Mouse (Mus musculus) retina, postnatal 7 days (tissue): Measurements from ENCODE around the gene Agpat3.
A peak's percentile ranks its signal among the peaks of the same experiment; 100 is the strongest.

ENCODE experiments used
- DNase-seq: peaks from one replicate; pipeline ENCODE4 v3.0.0-alpha.2; 2012; ENCODE audit warnings: low read depth, low spot score

Gene Agpat3

DNA sequence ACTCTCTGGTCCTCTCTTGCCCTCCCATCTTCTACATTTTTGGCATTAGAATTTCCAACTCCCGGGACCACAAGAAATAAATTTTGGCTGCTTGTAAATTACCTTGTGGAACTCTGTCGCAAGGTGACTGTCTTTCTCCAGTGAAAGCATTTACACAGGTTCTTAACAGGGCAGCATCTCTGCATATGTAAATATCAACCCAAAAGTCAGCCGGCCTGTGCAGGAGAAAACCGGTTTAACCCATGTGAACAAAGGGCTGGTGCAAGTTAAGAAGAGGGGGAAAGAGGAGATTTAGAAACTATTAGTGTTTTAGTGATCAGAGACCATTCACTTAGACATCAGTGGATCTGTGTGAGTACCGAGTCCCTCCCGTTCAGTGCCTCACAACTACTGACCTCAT lies 92.6 kb downstream of the Agpat3 start:
- no peak for DNase-seq

DNA sequence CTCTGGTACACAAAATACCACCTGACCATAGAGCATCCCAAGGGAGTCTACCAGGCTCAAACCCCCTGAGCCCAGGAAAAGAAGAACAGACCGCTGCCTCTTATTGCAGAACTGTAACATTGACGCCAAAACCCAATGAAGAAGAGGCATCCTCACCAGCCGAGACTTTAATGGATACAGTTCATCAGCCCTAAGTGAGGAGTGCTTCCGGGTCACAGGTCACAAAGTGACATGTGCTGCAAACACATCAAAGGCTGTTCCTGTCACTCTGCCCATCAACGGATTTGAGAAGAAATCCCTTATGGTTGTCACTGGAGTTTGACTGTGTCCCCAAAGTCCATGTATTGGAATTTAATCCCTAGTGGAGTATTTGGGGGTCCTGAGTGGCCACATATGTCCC lies 93.1 kb downstream of the Agpat3 start:
- DNase-seq, result no peak

DNA sequence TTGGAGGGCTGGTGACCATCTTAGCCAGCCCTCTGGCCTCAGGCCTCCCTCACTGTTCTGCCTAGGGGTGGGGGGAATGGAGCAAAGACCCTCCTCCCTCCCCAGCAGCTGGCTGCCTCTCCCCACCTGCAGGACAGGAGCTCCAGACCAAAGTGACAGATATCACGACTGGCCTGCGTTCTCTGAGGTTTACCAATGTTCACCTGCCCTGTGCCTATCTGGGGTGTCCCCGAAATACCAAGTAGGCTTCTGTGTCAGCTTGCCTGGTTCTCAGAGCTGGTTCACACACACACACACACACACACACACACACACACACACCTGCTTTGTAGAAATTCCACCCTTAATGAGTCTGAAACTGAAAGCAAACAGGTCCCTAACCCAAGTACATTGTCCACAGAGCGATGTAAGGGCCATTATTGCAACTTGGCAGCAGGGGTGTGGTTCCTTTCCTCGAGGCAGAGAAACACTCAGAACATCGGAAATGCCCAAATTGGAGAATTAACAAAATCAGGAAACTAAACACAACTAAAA lies 94.1 kb downstream of the Agpat3 start:
- no peak for DNase-seq

GRCm38 (mm10) chr10:78255646-78256059 lies 96.6 kb downstream of the Agpat3 start:
- no peak for DNase-seq

GRCm38 (mm10) chr10:78247206-78247605 lies 105.1 kb downstream of the Agpat3 start:
- DNase-seq, result no peak

DNA sequence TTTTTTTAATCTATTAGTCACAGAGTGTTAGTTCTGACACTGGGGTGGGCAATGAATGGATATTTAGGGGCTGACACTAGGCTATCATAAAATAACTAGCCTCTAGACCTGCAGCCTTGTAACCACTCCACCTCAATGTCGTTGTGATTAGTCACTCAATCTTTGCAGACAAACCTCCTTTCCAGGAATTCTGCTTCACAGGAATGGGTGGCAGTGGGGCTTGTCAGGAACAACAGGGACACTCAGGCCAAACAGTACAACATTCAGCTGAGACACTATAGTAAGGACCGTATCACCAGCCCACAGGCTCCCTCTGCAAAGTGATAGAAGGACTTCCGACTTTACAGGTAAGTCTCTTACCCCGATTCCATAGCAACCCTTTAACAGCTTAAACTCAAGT lies 105.6 kb downstream of the Agpat3 start:
- no peak for DNase-seq

GRCm38 (mm10) chr10:78245225-78245547 lies 107.1 kb downstream of the Agpat3 start:
- DNase-seq, result no peak

DNA sequence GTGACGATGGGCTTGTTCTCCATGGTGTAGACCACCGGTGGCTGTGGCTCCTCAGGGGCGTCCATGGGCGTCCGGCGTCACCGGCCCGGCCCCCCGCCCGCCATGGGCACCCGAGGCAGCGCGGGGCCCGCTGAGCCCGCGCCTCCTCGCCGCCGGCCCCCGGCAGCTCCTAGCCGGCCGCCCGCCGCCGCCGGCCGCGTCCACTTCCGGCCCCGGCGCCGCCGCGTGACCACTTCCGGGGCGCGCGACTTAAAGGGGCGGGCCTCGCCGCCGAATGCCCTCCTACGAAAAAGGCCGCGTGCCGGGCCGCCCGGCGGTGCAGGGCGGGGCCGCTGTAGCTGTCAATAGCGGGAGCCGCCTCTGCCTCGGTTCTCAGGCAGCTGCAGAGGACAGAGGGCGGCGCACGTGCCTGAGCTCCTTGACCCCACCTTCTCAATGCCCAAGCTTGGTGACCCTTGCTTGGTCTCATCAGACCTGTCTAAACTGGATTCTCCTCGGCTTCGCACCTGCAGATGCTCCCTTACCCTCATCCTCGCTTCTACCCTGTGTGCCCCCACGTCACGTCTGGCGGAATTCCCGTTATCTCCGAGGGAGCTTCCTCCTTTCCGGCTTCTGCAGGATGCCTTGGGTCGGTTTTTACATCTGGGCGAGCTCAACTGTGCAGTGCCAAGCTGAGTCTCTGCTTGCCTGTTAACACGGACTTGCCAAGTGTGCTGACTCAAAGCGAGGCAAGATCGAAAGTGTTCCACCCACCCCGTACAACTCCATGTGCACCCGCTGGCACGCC lies 107.7 kb downstream of the Agpat3 start, which contains the start of gene Trappc10:
TSS of gene Trappc10 (minus strand) at position 204 of the 787 bp plus-strand sequence.
- peak; percentile 81 for DNase-seq

GRCm38 (mm10) chr10:78244058-78244437 lies 108.2 kb downstream of the Agpat3 start:
- DNase-seq, result no peak

GRCm38 (mm10) chr10:78238926-78239325 lies 113.4 kb downstream of the Agpat3 start:
- DNase-seq, result no peak

GRCm38 (mm10) chr10:78238297-78238696 lies 114.0 kb downstream of the Agpat3 start:
- DNase-seq, result no peak

- DNase-seq, result no peak
Observed at GRCm38 (mm10) chr10:78237809-78238208, 114.5 kb downstream of the Agpat3 start.

DNA sequence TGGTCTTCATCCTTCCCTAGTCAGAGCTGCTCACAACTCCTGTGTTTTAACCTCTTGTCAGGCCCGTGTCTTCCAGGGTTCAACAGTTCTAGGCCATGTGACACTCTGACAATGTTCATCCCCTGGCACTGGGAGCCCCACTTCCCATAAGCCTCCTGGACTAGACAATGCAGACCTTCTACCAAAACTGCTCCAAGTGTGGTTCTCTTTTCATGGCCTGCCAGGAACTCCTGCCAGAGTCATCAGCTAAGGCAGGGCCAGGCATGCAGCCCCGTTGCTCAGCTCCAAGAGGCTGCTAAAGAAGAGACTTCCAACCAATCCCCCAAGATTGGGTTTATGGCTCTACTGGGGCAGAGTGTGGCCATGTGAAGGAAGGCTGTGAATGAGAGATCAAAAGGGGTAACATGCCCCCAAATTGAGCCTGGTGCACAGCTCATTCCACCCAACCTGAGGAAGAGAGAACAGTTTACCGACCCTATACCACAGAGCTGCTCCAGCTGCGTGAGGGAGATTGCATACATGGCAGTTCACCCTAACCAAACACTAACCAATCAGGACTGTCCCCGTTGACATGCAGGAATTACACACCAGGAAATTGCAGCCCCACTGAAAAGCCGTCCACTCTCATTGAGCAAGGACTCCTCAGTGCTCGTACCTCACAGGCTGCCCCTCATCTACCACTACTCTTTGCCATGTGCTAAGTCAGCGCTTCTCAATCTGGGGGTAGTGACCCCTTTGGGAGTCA lies 115.2 kb downstream of the Agpat3 start:
- no peak for DNase-seq

DNA sequence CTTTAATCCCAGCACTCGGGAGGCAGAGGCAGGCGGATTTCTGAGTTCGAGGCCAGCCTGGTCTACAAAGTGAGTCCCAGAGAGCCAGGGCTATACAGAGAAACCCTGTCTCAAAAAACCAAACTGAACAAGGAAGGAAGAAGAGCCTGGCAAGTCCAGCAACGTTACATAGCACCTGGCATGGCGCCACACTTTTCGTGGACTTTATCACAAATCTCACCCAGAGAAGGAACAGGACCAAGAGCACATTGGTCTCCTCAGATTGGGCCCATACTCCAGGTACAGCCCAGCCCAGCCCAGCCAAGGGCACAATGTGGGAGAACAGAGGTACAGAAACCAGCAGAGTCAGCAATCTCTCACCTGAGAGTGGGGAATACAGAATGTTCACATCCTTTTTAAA lies 118.5 kb downstream of the Agpat3 start:
- no peak for DNase-seq

DNA sequence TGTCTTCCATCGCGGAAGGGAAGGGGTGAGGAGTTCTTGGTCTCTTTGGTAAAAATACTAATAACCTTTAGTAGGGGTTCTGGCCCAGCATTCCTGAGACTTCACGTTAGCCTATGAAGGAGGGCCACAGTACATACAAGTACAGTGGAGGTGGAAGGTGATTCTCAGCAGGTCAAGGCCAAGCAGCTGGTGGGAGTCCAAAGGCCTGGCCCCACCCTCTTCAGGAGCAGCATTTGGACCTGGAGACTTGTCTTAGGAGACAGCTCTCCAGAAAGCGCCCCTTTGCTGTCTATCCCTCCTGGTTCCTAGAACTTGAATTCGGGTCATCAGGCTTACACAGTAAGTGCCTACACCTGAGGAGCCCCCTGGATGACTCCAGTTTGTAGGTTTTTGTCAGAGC lies 119.1 kb downstream of the Agpat3 start:
- no peak for DNase-seq

DNA sequence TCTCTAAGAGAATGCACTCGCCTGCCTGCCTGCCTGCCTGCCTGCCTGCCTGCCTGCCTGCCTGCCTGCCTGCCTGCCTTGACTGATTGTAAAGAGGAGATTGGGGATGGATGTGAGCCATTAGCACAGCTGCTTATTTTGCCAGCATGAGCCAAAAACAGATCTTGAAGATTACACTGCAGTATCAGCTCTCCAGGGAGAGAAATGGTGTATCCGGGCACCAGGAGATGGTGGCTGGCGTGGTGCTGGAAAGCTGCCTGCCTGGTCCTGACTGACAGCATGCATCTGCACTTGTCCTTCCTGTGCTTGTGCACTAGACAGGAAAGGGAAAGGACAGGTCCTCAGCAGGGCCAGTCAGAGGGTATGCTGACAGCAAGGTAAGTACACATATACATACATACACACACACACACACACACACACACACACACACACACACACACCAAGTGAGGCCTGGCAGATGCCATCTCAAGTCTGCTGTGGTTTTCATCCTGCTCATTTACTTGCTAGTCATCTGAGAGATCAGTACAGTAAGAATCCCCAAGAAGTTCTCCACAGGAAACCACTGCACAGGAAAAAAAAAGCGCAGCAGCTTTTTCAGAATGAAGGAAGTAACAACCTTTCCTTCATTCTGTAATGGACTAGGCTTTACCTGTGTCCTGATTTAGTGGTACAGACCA lies 119.8 kb downstream of the Agpat3 start:
- no peak for DNase-seq

DNA sequence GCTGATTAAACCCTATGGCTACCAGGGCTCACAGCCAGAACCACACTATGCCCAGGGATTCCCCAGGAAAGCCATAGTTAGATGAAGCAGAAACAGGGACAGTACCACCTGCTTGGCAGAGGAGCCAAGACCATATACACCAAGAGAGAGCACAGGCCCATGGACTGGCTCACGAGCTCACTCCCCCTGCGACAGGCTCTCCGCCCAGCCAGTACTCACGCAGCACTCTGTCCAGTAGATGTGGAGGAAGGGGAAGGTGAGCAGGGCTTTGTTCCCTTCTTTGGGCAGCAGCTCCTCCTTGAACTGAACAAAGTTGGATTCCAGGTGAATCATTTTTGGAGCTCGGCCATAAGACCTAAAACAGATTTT lies 123.7 kb downstream of the Agpat3 start:
- no peak for DNase-seq

DNA sequence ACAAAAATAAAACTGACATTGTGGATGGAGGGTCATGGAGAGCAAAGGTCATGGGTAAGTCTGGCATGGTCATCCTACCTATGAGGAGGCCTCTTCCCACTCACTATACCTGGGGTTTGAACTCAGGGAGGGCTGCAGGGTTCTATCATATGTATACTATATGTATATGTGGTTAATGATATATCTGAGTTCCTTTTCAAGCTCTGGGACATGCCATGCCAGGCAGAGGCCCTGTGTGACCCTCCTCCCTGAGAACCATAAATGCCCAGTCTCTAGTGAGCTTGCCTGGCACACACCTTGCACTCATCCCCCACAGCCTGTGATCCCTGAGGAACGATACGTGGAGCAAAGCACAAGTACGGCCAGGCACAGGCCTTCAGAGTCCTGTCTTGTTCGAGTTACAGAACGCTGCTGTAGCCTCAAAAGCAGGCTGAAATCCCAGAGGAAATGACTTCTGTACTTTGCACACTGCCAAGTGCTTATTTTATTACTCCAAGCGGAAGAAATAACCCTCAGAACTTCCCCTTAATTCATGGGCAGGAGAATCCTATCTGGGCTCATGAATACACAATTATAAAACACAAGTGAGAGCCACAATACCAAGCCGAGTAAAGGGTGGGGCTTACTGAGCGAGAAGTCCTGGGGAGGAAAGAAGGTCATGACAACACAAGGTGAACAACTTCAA lies 124.3 kb downstream of the Agpat3 start:
- no peak for DNase-seq

GRCm38 (mm10) chr10:78224136-78224535 lies 128.2 kb downstream of the Agpat3 start:
- no peak for DNase-seq

- DNase-seq, result no peak
Observed at GRCm38 (mm10) chr10:78222908-78223307, 129.4 kb downstream of the Agpat3 start.

DNA sequence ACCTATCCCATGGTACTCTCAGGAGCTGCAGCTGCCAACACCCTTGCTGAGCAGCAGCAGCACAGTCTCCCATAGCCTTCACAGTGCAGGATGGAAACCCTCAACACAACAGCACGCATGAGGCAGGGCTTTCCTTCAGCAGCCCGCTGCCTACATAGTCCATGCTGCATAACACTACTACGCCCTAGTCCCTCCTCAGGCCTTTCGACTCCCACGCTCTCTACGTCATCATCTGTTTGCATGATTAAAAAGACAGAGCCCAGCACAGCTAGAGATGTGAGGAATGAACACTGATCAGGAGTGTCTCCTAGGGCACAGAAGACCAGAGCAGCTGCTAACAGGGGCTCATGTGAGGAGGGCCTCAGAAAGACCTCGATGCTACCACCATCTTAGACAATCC lies 131.0 kb downstream of the Agpat3 start:
- DNase-seq, result no peak

- DNase-seq, result no peak
Observed at GRCm38 (mm10) chr10:78219528-78219927, 132.8 kb downstream of the Agpat3 start.
